Comparison of ENCODE assay signal across 18 mouse cellular contexts in the genomic region with DNA sequence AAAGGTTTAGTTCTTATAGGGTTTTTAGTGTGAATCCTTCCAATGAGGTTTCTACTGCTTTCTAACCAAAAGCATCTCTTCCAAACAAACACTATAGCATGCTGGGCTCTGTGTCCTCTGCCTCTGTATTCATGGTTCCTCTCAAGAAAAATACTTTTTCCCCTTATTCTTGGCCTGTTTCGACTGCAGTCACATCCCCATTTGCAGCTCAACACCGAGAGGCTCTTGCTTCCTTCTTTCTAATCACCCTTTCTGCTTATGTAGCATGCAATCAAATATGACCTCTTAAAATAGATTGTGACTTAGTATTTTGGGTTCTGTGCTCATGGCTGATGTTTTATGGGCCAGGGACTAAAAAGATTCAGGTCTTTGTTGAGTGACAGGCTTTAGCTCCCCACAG.
DNase-seq lines count a peak whose midpoint lies in the region; ATAC-seq and TF ChIP-seq lines count a peak whose summit lies in the region.
"Had no signal": no experiment of that assay in that cellular context is flagged by ENCODE, and none has a peak within 500 bp of the region (broad histone marks: within the 10 kb centered on the region; RNA-seq: fewer than 3 reads in every experiment).

No protein-coding gene starts in this region.

- DNase-seq in gastrocnemius, adult 2 months, result no peak
- no peak for DNase-seq in gastrocnemius, postnatal 4 days (ENCODE audit: low spot score in 2 of 2)
- peak; percentile 16 for DNase-seq in liver, adult 2 months (ENCODE audit: extremely low read depth, low read depth, low spot score)
- DNase-seq in skeletal muscle tissue, adult 2 months (ENCODE audit: low read depth, low spot score), result peak; percentile 46
- DNase-seq in thymus, postnatal 10 days (ENCODE audit: low spot score in 2 of 2), result no peak
- DNase-seq in adrenal gland, postnatal 25 days, result no peak
- DNase-seq: adrenal gland, adult 8-10 months; cerebellum, adult 2 months; cerebellum, postnatal 10 days; forebrain, postnatal 0 days; heart, postnatal 36 days had no signal

- no peak for ATAC-seq in liver, embryonic 12.5 days
- ATAC-seq: forebrain, embryonic 13.5 days; forebrain, postnatal 0 days; intestine, embryonic 16.5 days had no signal

- no peaks in the 10 kb centered on the region for H3K79me2 ChIP-seq in liver, adult 2 months (ENCODE audit: control insufficient read depth, insufficient read depth, low read length)

- 86% methylated on average over 2 of the region's 2 CpGs for WGBS in liver, adult 2 months
- 69% methylated on average over 2 of the region's 2 CpGs for WGBS in liver, embryonic 12.5 days (ENCODE audit: insufficient replicate concordance)

- H3K9ac ChIP-seq in liver, adult 2 months (ENCODE audit: low read depth, low read length), result no peak overlapping the region
- H3K9ac ChIP-seq in liver, embryonic 12.5 days, result no peak overlapping the region
- H3K9ac ChIP-seq: forebrain, embryonic 13.5 days; forebrain, postnatal 0 days; heart, embryonic 15.5 days; hindbrain, embryonic 15.5 days had no signal

- H3K4me3 ChIP-seq in gastrocnemius, adult 2 months, result no peak overlapping the region
- H3K4me3 ChIP-seq in liver, adult 2 months (ENCODE audit: insufficient read depth, low read depth, low read length), result no peak overlapping the region
- no peak overlapping the region for H3K4me3 ChIP-seq in liver, embryonic 12.5 days
- H3K4me3 ChIP-seq in brown adipose tissue, adult 24 weeks (ENCODE audit: insufficient read depth, low read depth, low read length), result no peak overlapping the region
- H3K4me3 ChIP-seq: embryonic facial prominence, embryonic 10.5 days; forebrain, embryonic 13.5 days; heart, embryonic 15.5 days; hindbrain, embryonic 15.5 days had no signal

- TF ChIP-seq POLR2A in liver, adult 2 months (IDR thresholded peaks at IDR 0.05; ENCODE audit: extremely low read depth, insufficient read depth, low read length), result no peak

- peaks cover 3% of the 10 kb centered on the region; the same call in 1 of the 2 replicates for H3K36me3 ChIP-seq in liver, adult 2 months (ENCODE audit: control insufficient read depth, insufficient read depth, low read length)
- H3K36me3 ChIP-seq in liver, embryonic 12.5 days, result peaks cover 20% of the 10 kb centered on the region
- H3K36me3 ChIP-seq: heart, embryonic 15.5 days; hindbrain, embryonic 15.5 days had no signal

- H3K4me2 ChIP-seq in liver, embryonic 12.5 days, result no peak overlapping the region
- H3K4me2 ChIP-seq: forebrain, embryonic 13.5 days; heart, embryonic 15.5 days; hindbrain, embryonic 15.5 days had no signal

- no peaks in the 10 kb centered on the region for H3K27me3 ChIP-seq in liver, adult 2 months (ENCODE audit: control insufficient read depth, insufficient read depth, low read length)
- H3K27me3 ChIP-seq in liver, embryonic 12.5 days (replicated peaks), result no peaks in the 10 kb centered on the region
- H3K27me3 ChIP-seq: forebrain, embryonic 13.5 days; heart, embryonic 15.5 days; hindbrain, embryonic 15.5 days had no signal

- no peaks in the 10 kb centered on the region for H3K9me3 ChIP-seq in liver, embryonic 12.5 days (replicated peaks)
- H3K9me3 ChIP-seq: embryonic facial prominence, embryonic 10.5 days; forebrain, embryonic 13.5 days; heart, embryonic 15.5 days; hindbrain, embryonic 15.5 days had no signal

- peaks cover 4% of the 10 kb centered on the region; the same call in 1 of the 2 replicates for H3K4me1 ChIP-seq in liver, adult 2 months (ENCODE audit: control insufficient read depth, insufficient read depth, low read length)
- H3K4me1 ChIP-seq in liver, embryonic 12.5 days, result no peaks in the 10 kb centered on the region
- no peaks in the 10 kb centered on the region for H3K4me1 ChIP-seq in brown adipose tissue, adult 24 weeks (ENCODE audit: control insufficient read depth, insufficient read depth, insufficient read length, low read length)

- intact Hi-C loops in gastrocnemius, adult 2 months (cut with DNase I), result no loop called here

- no peak for TF ChIP-seq CTCF in gastrocnemius, adult 2 months (IDR thresholded peaks at IDR 0.05)
- no peak for TF ChIP-seq CTCF in liver, adult 2 months (IDR thresholded peaks at IDR 0.05; ENCODE audit: low read depth, low read length)

- peak overlapping the region; percentile 84 for H3K27ac ChIP-seq in gastrocnemius, adult 2 months
- H3K27ac ChIP-seq in liver, adult 2 months (replicated peaks; ENCODE audit: insufficient read depth, low read depth, low read length), result 0 out of 2 replicates have a peak overlapping the region, but pooled peaks have one; percentile 19
- no peak overlapping the region for H3K27ac ChIP-seq in liver, embryonic 12.5 days
- H3K27ac ChIP-seq in brown adipose tissue, adult 24 weeks (replicated peaks; ENCODE audit: low read depth, low read length), result peak overlapping the region; percentile 66; the same call in 1 of the 2 replicates
- H3K27ac ChIP-seq: embryonic facial prominence, embryonic 10.5 days; forebrain, embryonic 13.5 days; heart, embryonic 15.5 days; hindbrain, embryonic 15.5 days had no signal

Comparison
In these comparisons a context has a peak if more than half of its experiments do, and no peak if none do; other contexts are left out.
1. DNase-seq: peak in liver, adult 2 months (single experiment) and skeletal muscle tissue, adult 2 months (single experiment); none in gastrocnemius, adult 2 months (single experiment), gastrocnemius, postnatal 4 days (0 of 2), thymus, postnatal 10 days (0 of 2) and adrenal gland, postnatal 25 days (single experiment).